Mouse (Mus musculus) midbrain, embryonic 10.5 days (tissue): ENCODE measurements around the gene Bmper. TPM values are rescaled to one million over a fixed set of nuclear protein-coding genes. Genes with fewer than 3 reads are reported as not detected.

Experiments
- DNase-seq: peaks from one replicate; pipeline ENCODE4 v3.0.0-alpha.2; 2017; ENCODE audit warnings: low spot score
- H3K27ac ChIP-seq: fragments of 300-500 bp; sonication (generic); replicated peaks from 2 replicates; pipeline ENCODE4 v1.5.1; 2016; ENCODE audit warnings: mild to moderate bottlenecking
- H3K27me3 ChIP-seq: fragments of 300-500 bp; sonication (generic); 2 replicates; pipeline ENCODE4 v1.6.1; 2016; ENCODE audit warnings: low read depth, mild to moderate bottlenecking; ENCODE audit not compliant: poor library complexity, severe bottlenecking
- H3K36me3 ChIP-seq: fragments of 300-500 bp; sonication (generic); 2 replicates; pipeline ENCODE4 v1.6.1; 2016; ENCODE audit warnings: mild to moderate bottlenecking, moderate library complexity
- H3K4me1 ChIP-seq: fragments of 300-500 bp; sonication (generic); 2 replicates; pipeline ENCODE4 v1.6.1; 2016
- H3K4me3 ChIP-seq: fragments of 300-500 bp; sonication (generic); 2 replicates; pipeline ENCODE4 v1.5.1; 2016; ENCODE audit warnings: mild to moderate bottlenecking, moderate library complexity
- H3K9me3 ChIP-seq: fragments of 300-500 bp; sonication (generic); replicated peaks from 2 replicates; pipeline ENCODE4 v1.6.1; 2016; ENCODE audit warnings: mild to moderate bottlenecking
- WGBS: fragments of 180-500 bp; shearing (Covaris S2); methylation state at CpG from one replicate; pipeline ENCODE4 v1.1.7; 2016; 5-methylcytosine and 5-hydroxymethylcytosine counted together
- polyA plus RNA-seq: library from polyadenylated mRNA; unstranded; fragments of >200 nt; fragmentation: Nextera tagmentation; extraction: Ambion mirVana; gene quantifications from 2 replicates; pipeline ENCODE4 v1.2.1, GENCODE M21; 2016

Bmper gene
- polyA plus RNA-seq, 1 experiment from 2014 or later, result 0.72 TPM

DNA sequence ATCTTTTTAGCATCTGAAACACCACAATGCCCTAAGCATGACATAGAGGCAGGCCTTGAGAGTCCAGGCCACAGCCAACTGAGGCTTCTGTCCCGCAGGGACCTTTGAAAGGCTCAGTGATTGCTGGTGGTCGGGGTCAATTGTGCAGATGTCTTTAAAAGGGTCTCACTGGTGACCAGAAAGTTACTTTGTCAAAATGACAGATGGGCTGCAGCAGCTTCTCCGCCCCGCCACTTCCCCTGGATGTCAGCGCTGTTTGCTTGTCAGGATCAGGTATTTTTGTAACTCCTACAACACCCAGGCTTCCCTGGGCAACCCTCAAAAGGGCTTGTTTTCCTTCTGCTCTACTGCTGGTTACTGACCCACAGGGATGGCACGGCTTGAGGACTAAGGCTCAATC lies 21.0 kb downstream of the Bmper start:
- 76% methylated on average over 6 of the region's 6 CpGs for WGBS
- no peak for DNase-seq
- Histone ChIP-seq H3K27me3 (no peaks in the 10 kb centered on the region), H3K4me1 (peaks cover 4% of the 10 kb centered on the region; the same call in 1 of the 2 replicates), H3K36me3 (no peaks in the 10 kb centered on the region), H3K27ac (no peak overlapping the region), H3K4me3 (no peak overlapping the region), H3K9me3 (no peaks in the 10 kb centered on the region)

DNA sequence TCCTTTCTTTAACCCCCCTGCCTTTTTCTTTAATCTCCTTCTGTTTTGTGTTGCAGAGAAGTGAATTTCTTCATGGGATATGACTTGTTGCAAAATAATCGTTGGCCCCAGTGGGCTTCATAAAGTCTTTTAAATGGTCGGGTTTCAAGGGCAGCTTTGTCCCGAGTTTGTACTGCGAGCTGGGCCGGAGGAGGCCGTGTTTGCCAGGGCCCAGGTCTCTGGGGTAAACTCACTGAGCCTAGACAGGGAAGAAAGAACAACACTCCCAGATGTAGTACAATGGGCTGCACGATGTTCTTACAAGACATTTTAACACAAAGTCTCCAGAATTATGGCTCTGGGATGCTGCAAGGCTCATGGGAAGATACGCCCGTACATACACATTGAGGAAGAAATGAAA lies 23.5 kb downstream of the Bmper start:
- WGBS, result 83% methylated on average over 9 of the region's 9 CpGs

DNA sequence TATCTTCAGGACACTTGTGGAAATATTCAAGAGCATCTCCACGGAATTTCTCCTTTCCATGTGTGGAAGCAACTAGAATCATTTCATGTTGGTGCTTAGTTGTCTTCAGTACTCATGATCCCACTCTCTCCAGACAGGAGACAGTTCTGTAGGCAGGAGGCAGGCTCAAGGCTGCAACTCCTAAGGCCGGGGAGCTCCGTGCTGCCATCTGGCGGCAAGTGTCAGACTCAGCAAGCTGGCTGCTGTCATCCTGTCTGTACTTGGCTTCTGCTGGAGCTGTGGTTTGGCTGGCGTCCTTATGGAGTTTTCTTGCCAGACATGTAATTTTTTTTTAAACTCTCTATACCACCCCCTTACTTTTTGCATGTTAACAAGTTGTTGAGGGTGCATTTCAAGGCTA lies 27.1 kb downstream of the Bmper start:
- Histone ChIP-seq H3K4me3 (no peak overlapping the region), H3K27me3 (peaks cover 12% of the 10 kb centered on the region), H3K27ac (no peak overlapping the region), H3K36me3 (no peaks in the 10 kb centered on the region), H3K4me1 (peaks cover 11% of the 10 kb centered on the region), H3K9me3 (no peaks in the 10 kb centered on the region)
- 8% methylated on average over 5 of the region's 5 CpGs for WGBS
- DNase-seq, result peak; percentile 76

More for the DNA sequence above, 23.5 kb downstream of the Bmper start:
- no peaks in the 10 kb centered on the region for H3K36me3 ChIP-seq
- no peak overlapping the region for H3K4me3 ChIP-seq
- H3K27me3 ChIP-seq, result no peaks in the 10 kb centered on the region
- no peak for DNase-seq
- H3K27ac ChIP-seq, result no peak overlapping the region
- H3K4me1 ChIP-seq, result peaks cover 4% of the 10 kb centered on the region; the same call in 1 of the 2 replicates
- no peaks in the 10 kb centered on the region for H3K9me3 ChIP-seq

DNA sequence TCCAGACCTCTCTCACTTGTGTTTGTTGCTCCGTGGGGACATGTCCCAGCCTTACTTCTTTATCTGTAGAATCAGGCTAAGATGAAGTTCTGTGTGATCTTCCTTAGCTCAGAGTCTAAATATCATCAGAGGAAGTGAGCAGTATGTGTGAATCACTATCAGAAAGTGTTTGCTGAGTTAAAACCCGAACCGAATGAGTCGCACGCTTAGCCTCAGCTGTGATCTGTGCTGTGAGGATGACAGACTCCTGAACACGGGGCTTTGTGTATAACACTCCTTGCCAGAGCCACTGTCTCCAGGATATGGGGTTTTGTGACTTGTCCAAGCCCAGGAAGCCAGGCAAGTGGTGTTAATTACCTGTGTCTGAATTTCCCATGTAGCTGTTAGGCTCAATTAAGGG lies 28.1 kb downstream of the Bmper start:
- peaks cover 12% of the 10 kb centered on the region for H3K4me1 ChIP-seq
- DNase-seq, result no peak
- H3K27ac ChIP-seq, result no peak overlapping the region
- WGBS, result 85% methylated on average over 6 of the region's 6 CpGs
- H3K27me3 ChIP-seq, result peaks cover 15% of the 10 kb centered on the region
- no peaks in the 10 kb centered on the region for H3K9me3 ChIP-seq
- no peaks in the 10 kb centered on the region for H3K36me3 ChIP-seq
- no peak overlapping the region for H3K4me3 ChIP-seq

DNA sequence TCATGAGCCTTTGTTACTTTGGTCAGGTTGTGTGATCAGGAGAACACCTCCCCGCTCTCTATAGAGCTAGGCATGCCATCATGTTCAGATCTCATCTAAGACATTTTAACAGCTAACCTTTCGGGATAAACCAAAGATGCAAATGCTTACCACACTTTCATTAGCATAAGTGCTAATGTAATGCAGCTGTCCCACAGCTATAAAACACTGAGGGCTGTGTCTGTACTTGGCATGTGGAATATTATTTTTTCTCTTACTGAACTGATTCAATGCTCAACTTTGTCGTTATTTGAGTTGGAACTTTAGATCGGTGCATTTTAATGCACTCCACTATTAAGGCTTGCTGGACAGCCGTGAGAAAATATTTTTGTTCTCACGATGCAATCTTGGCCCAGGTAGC lies 30.7 kb downstream of the Bmper start:
- H3K27ac ChIP-seq, result no peak overlapping the region
- no peaks in the 10 kb centered on the region for H3K36me3 ChIP-seq
- H3K27me3 ChIP-seq, result peaks cover 15% of the 10 kb centered on the region
- WGBS, result 90% methylated on average over 6 of the region's 6 CpGs
- DNase-seq, result no peak
- no peaks in the 10 kb centered on the region for H3K9me3 ChIP-seq
- H3K4me3 ChIP-seq, result no peak overlapping the region
- peaks cover 12% of the 10 kb centered on the region for H3K4me1 ChIP-seq

DNA sequence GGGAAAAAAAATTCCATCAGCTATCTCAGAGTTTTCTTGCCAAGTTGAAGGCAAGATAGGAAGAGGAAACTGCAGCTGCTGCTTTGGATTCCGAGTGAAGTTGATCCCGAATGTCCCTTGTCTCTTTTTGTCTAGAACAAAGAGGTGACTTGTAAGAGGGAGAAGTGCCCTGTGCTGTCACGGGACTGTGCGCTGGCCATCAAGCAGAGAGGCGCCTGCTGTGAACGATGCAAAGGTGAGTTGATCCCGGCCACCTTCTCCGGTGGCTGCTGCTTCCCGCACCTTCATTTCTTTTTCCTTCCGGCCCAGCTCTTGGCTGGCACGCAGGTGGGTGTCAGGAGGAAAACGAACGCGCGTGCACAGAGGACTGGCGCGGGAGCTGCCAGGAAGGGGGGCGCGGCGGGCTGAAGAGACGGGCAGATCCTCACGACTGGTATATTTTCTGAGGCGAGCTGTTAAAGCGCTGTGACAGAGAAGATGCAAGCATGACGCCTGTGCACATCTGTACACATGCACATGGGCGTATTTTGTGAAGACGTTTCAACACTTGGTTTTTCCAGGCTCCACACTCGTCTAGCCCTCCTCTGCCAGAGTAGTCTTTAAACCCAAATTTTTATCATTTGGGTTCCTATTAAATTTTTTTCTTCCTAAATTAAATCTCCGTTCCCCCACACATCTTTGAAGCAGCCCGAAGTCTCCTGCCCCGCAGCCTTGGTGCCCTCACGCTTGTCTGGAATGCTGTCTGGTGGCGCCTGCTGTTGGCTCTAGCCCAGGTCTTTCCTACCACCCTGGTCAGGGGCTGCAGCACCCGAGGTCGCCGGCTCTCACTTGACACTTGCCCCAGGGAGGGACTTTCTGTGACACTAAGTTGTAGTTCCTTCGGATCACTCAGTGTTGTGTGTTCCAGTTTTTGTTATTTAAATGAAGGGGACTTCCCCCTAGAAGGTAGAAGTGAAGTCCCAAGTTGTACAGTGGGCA lies 31.6 kb downstream of the Bmper start:
- Histone ChIP-seq H3K4me3 (peak overlapping the region; percentile 49), H3K9me3 (no peaks in the 10 kb centered on the region), H3K27ac (peak overlapping the region; percentile 30; the same call in 1 of the 2 replicates), H3K4me1 (peaks cover 12% of the 10 kb centered on the region), H3K36me3 (no peaks in the 10 kb centered on the region), H3K27me3 (peaks cover 15% of the 10 kb centered on the region)
- WGBS, result 33% methylated on average over 37 of the region's 37 CpGs
- DNase-seq, result no peak

GRCm38 (mm10) chr9:23255841-23256240 lies 33.0 kb downstream of the Bmper start:
- no peak overlapping the region for H3K4me3 ChIP-seq
- H3K27ac ChIP-seq, result no peak overlapping the region
- H3K27me3 ChIP-seq, result peaks cover 15% of the 10 kb centered on the region
- no peaks in the 10 kb centered on the region for H3K9me3 ChIP-seq
- H3K4me1 ChIP-seq, result peaks cover 12% of the 10 kb centered on the region
- DNase-seq, result no peak
- WGBS, result 92% methylated on average over 2 of the region's 2 CpGs
- no peaks in the 10 kb centered on the region for H3K36me3 ChIP-seq

DNA sequence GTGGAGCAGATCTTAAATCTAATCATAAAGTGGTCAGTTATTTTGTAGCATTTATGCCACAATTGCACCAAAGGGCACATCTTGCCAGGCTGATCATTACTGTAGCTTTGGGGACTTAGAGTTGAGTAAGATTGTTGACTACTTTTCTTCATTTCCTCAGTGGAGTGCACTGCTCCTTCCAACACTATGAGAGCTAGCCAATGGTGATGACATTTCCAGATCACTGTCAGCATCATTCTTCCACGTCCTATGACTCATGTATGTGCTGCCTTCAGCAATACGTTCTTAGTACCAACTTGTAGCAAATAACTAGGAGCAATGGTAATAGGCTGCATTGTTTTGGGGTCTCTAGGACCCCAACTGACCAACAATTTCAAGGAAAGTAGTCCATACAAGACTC lies 33.7 kb downstream of the Bmper start:
- H3K27ac ChIP-seq, result no peak overlapping the region
- H3K27me3 ChIP-seq, result peaks cover 15% of the 10 kb centered on the region
- H3K9me3 ChIP-seq, result no peaks in the 10 kb centered on the region
- H3K4me1 ChIP-seq, result peaks cover 12% of the 10 kb centered on the region
- no peak for DNase-seq
- no peaks in the 10 kb centered on the region for H3K36me3 ChIP-seq
- no peak overlapping the region for H3K4me3 ChIP-seq
- WGBS, result 83% methylated on average over 2 of the region's 2 CpGs

DNA sequence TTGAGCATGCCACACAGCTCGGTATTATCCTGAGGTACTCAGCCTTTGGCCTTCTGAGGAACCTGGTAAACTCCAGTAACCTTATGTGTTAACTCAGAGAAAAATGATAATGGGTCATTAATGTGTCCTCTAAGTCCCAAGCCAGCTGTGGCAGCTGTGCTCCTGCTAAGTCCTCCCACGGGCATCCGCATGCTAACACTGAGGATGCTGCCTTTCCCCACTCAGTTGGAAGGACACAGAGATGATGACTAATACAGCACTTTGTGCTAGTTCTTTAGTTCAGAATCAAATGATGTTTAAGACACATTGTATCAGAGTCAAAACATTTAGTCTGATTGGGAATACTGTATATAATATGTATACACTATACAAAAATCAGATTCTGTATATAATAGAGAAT lies 39.0 kb downstream of the Bmper start:
- no peaks in the 10 kb centered on the region for H3K4me1 ChIP-seq
- no peaks in the 10 kb centered on the region for H3K27me3 ChIP-seq
- H3K9me3 ChIP-seq, result no peaks in the 10 kb centered on the region
- DNase-seq, result no peak
- H3K36me3 ChIP-seq, result no peaks in the 10 kb centered on the region
- 91% methylated on average over 3 of the region's 3 CpGs for WGBS
- no peak overlapping the region for H3K4me3 ChIP-seq
- no peak overlapping the region for H3K27ac ChIP-seq

DNA sequence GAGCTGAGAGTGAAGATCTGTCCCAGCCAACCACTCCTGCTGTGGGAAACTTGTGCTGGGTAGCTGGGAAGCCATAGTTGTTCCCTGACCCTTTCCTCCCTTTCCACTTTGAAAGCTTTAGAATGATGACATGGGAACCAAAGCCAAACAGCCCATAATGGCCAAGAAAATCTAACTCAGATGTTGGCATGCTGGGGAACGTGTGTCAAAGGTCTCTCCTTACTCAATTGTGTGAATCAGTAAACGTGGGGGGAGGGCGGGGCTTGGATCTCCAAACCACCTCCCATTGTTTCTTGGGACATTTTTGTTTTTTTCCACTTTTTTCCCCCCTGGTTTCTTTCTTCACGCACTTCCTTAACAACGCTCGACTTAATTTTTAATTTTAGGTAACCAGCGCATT lies 40.0 kb downstream of the Bmper start:
- Histone ChIP-seq H3K9me3 (no peaks in the 10 kb centered on the region), H3K36me3 (no peaks in the 10 kb centered on the region), H3K27ac (no peak overlapping the region), H3K4me1 (no peaks in the 10 kb centered on the region), H3K4me3 (no peak overlapping the region), H3K27me3 (no peaks in the 10 kb centered on the region)
- WGBS, result 87% methylated on average over 7 of the region's 7 CpGs
- DNase-seq, result no peak

DNA sequence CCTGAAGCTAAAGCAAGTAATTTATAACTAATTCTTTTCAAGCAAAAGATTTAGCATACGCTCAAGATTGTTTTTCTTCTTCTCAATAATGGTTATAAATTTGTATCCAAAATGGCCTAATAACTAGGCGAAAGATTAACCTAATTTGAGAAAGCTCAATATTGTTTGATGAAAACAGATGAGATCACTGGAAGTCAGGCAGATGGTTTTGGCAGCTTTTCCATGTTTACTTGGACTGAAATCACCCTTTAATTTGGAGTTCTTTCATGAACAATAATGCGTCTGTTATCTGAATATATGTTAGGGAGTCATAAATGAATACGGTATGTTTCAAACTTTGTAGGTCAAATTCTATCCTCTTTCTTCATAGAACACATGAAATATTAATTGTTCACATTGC lies 41.6 kb downstream of the Bmper start:
- H3K4me3 ChIP-seq, result no peak overlapping the region
- 93% methylated on average over 4 of the region's 4 CpGs for WGBS
- no peak for DNase-seq
- no peaks in the 10 kb centered on the region for H3K27me3 ChIP-seq
- no peak overlapping the region for H3K27ac ChIP-seq
- no peaks in the 10 kb centered on the region for H3K4me1 ChIP-seq
- no peaks in the 10 kb centered on the region for H3K9me3 ChIP-seq
- no peaks in the 10 kb centered on the region for H3K36me3 ChIP-seq

- H3K4me3 ChIP-seq, result no peak overlapping the region
- no peaks in the 10 kb centered on the region for H3K27me3 ChIP-seq
- H3K4me1 ChIP-seq, result no peaks in the 10 kb centered on the region
- WGBS, result 84% methylated on average over 7 of the region's 7 CpGs
- no peak for DNase-seq
- no peak overlapping the region for H3K27ac ChIP-seq
- H3K9me3 ChIP-seq, result no peaks in the 10 kb centered on the region
- no peaks in the 10 kb centered on the region for H3K36me3 ChIP-seq
Measured at GRCm38 (mm10) chr9:23268609-23269008, 45.7 kb downstream of the Bmper start.

DNA sequence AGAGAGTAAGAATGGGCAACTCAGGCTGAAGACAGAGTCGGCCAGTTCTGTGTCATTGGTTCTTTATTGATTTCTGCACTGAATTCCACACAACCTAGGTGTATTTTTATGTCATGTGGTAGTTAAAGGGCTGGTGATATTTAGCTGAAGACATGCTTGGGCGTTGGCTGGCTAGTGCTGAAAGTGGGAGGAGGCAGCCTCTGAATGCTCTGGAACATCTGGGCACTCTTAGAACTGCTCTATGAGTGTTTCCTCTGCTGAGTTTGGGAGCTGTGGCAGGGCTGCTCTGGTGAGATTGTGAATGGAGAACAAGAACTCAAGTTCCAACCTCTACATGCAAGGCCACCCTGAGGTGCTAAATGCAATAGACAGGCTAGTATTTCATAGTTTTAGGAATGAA lies 46.2 kb downstream of the Bmper start:
- H3K27ac ChIP-seq, result no peak overlapping the region
- H3K4me1 ChIP-seq, result no peaks in the 10 kb centered on the region
- H3K27me3 ChIP-seq, result no peaks in the 10 kb centered on the region
- H3K36me3 ChIP-seq, result no peaks in the 10 kb centered on the region
- H3K9me3 ChIP-seq, result no peaks in the 10 kb centered on the region
- DNase-seq, result no peak
- H3K4me3 ChIP-seq, result no peak overlapping the region
- WGBS, result 76% methylated on average over 2 of the region's 2 CpGs
